Mouse (Mus musculus) heart, adult 2 months (tissue): ENCODE results near the gene Gm21882. TPM values are rescaled to one million over a fixed set of nuclear protein-coding genes. Genes with fewer than 3 reads are reported as not detected.
"Not testable (repeated sequence)": the region's sequence is repeated elsewhere in the genome, so short reads cannot be mapped to it uniquely, and the experiment has no call there.

Source experiments
- DNase-seq, 2 experiments: peaks; one replicate each; pipeline ENCODE4 v3.0.0; 2021
- H3K27ac ChIP-seq: fragments of 200-600 bp; 2 replicates; pipeline ENCODE4 v1.8.1; 2022
- H3K27me3 ChIP-seq: fragments of 200-500 bp; 2 replicates; pipeline ENCODE4 v1.6.1; 2012; ENCODE audit warnings: mild to moderate bottlenecking, low read length, inconsistent platforms, mixed read lengths; ENCODE audit not compliant: control insufficient read depth, insufficient read depth
- H3K36me3 ChIP-seq: fragments of 200-500 bp; 2 replicates; pipeline ENCODE4 v1.6.1; 2012; ENCODE audit warnings: low read length, inconsistent platforms; ENCODE audit not compliant: control insufficient read depth, insufficient read depth
- H3K4me1 ChIP-seq: fragments of 200-500 bp; 2 replicates; pipeline ENCODE4 v1.6.1; 2011; ENCODE audit warnings: low read length; ENCODE audit not compliant: control insufficient read depth, insufficient read depth
- H3K4me3 ChIP-seq: fragments of 200-600 bp; 2 replicates; pipeline ENCODE4 v1.8.1; 2022
- H3K79me2 ChIP-seq: fragments of 200-500 bp; replicated peaks from 2 replicates; pipeline ENCODE4 v1.6.1; 2012; ENCODE audit warnings: mild to moderate bottlenecking, inconsistent platforms, low read length, moderate library complexity, mixed read lengths; ENCODE audit not compliant: control insufficient read depth, insufficient read depth
- H3K9ac ChIP-seq: fragments of 200-500 bp; 2 replicates; pipeline ENCODE4 v1.6.1; 2012; ENCODE audit warnings: low read depth, mild to moderate bottlenecking, control low read depth, inconsistent platforms, low read length, mixed read lengths
- WGBS: fragments of 180-500 bp; shearing (Covaris S2); methylation state at CpG from one replicate; pipeline ENCODE4 v1.1.7; 2018; 5-methylcytosine and 5-hydroxymethylcytosine counted together
- intact Hi-C: fragments of 180-260 bp; cut with DNase I; formaldehyde crosslinking; loops from one replicate; pipeline ENCODE4 v1.15.1; 2025
- long read RNA-seq: library from polyadenylated mRNA; stranded (forward); transcript quantifications from one replicate; pipeline ENCODE4 v2.0.0, GENCODE M21; 2021
- polyA plus RNA-seq: library from polyadenylated mRNA; depleted of rRNA; stranded (reverse); fragments of >200 nt; gene quantifications from 2 replicates; pipeline ENCODE4 v1.2.3, GENCODE M21; 2012; rRNA removed
- total RNA-seq, 2 experiments: library from RNA; stranded (reverse); gene quantifications; 2 replicates each; pipeline ENCODE4 v1.2.3; 2021

The Gm21882 gene
- total RNA-seq: not detected
- polyA plus RNA-seq: not detected in 2 replicates
- long read RNA-seq: 0 reads

DNA sequence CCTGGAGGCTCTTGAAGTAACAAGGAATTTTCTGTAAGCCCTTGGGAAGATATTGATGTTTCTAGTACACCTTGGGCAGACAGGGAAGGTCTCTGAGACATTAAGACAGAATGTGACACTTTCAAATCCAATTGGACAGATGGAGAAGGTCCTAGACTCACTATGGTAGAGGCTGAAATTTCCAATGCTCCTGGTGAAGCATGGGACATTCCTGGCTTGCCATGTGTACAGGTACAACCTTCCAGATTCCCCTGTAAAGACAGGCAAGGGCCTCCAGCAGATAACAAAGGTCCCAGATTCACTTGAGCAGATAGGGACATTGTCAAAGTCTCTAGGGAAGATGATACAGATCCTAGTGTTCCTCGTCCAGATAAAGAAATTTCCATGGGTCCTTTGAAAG lies at the start of gene Gm21882:
Gene Gm21882, minus strand, starts transcription at position 101 of the 400 bp plus-strand sequence.
- H3K36me3 ChIP-seq, H3K4me3 ChIP-seq, DNase-seq, H3K27me3 ChIP-seq, intact Hi-C loops, H3K79me2 ChIP-seq, H3K27ac ChIP-seq, H3K9ac ChIP-seq, H3K4me1 ChIP-seq: not testable (repeated sequence)
- WGBS: no CpG with 5 or more reads among the region's 1 CpGs

Other genes starting within 250 kb of the Gm21882 start
- not detected for gene Gm21865, start 64.6 kb downstream of the Gm21882 start, total RNA-seq
- not detected in 2 replicates for gene Gm21865, start 64.6 kb downstream of the Gm21882 start, polyA plus RNA-seq